ENCODE assay signal across 9 mouse cellular contexts in the genomic region with DNA sequence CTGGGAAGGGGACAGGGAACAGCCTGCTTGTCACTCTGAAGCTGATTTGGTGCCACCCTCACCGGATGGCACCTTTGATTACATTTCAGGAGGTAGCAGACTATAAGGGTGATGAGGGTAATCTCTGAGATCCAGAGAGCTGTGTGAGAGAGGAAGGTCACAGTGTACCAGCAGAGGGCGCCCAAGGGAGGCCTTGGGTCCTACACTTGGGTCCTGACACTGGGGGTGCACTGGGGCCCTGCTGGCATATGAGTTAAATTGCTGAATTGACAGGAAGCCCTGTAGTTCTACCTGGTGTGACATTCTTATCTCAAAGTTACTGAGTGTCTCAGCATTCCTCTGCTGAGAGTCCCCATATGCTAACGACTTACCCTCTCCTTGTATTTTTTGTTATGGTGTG. TPM values are rescaled to one million over a fixed set of nuclear protein-coding genes. Genes with fewer than 3 reads are reported as not detected.
DNase-seq lines count a peak whose midpoint lies in the region; ATAC-seq lines count a peak whose summit lies in the region.
"Had no signal": no experiment of that assay in that cellular context is flagged by ENCODE, and none has a peak within 500 bp of the region (broad histone marks: within the 10 kb centered on the region; RNA-seq: fewer than 3 reads in every experiment).

No protein-coding gene starts in this region.

- no peaks in the 10 kb centered on the region for H3K4me1 ChIP-seq in liver, embryonic 13.5 days (replicated peaks)

- no peaks in the 10 kb centered on the region for H3K9me3 ChIP-seq in liver, embryonic 13.5 days (replicated peaks)

- ATAC-seq in hematopoietic stem cell, adult 5-6 weeks (replicated peaks in 1 of 2; ENCODE audit: insufficient read depth in 1 of 2, low FRiP score in 2 of 2, low TSS enrichment in 1 of 2, low read depth in 1 of 2, poor library complexity in 2 of 2, severe bottlenecking in 2 of 2) = peak; percentile 86 to 87
- peak; percentile 52; the same call in 1 of the 2 replicates for ATAC-seq in liver, embryonic 13.5 days (ENCODE audit: low read depth)

- WGBS in liver, embryonic 13.5 days (ENCODE audit: insufficient replicate concordance) = 43% methylated on average over 3 of the region's 3 CpGs

- no peak overlapping the region for H3K9ac ChIP-seq in liver, embryonic 13.5 days

- H3K27ac ChIP-seq in liver, embryonic 13.5 days = no peak overlapping the region

- H3K4me3 ChIP-seq in liver, embryonic 13.5 days (replicated peaks) = no peak overlapping the region

- no peak overlapping the region for H3K4me2 ChIP-seq in liver, embryonic 13.5 days

- peaks cover 70% of the 10 kb centered on the region for H3K36me3 ChIP-seq in liver, embryonic 13.5 days

- peak; percentile 43 to 83 for DNase-seq in adrenal gland, adult (ENCODE audit: inconsistent age in 2 of 2, low spot score in 1 of 2)
- DNase-seq in adrenal gland, adult 8-10 months = no peak
- DNase-seq in 3T3-L1 (ENCODE audit: low read depth, low spot score) = peak; percentile 64
- DNase-seq in adrenal gland, postnatal 10 days = peak; percentile 80
- peak; percentile 74 for DNase-seq in embryo, embryonic 10 days (ENCODE audit: low spot score)
- DNase-seq in liver, embryonic 13.5 days = peak; percentile 35
- DNase-seq in right cerebral cortex, postnatal 10 days (ENCODE audit: low spot score in 2 of 2) = peak; percentile 60 to 68

- no peaks in the 10 kb centered on the region for H3K27me3 ChIP-seq in liver, embryonic 13.5 days

RNA-seq across cellular contexts. Expression of gene Mrln, which starts 31.1 kb away (rescaled TPM):
- under 1 TPM in 1 of 4 experiments, not detected in 3; 0.89 TPM for total RNA-seq in adrenal gland, adult 8-10 months (2022)
- 1 to 10 TPM; 2.8 to 9.8 TPM for total RNA-seq in adrenal gland, postnatal 10 days (2021)
- total RNA-seq in hematopoietic stem cell, adult 5-6 weeks (2017) = not detected in 2 replicates
- 0.38 and 0.93 TPM in 2 replicates for polyA plus RNA-seq in liver, embryonic 13.5 days (2015; fragmentation: Nextera tagmentation; extraction: Ambion mirVana)
- polyA plus RNA-seq: large intestine, adult 2 months had no signal
